Mouse (Mus musculus): Measurements from ENCODE around the gene Isy1.

Isy1 gene

GRCm38 (mm10) chr6:87838551-87839197, at the start of gene Isy1:
Gene Isy1 (minus strand): TSS chr6:87838798.
- DNase-seq (ENCODE audit: low spot score), result peak; percentile 99

GRCm38 (mm10) chr6:87887594-87888233, 49.1 kb upstream of the Isy1 start, which contains the start of gene Copg1:
Gene Copg1 (plus strand): TSS chr6:87887814.
- DNase-seq (ENCODE audit: low spot score), result peak; percentile 100

DNA sequence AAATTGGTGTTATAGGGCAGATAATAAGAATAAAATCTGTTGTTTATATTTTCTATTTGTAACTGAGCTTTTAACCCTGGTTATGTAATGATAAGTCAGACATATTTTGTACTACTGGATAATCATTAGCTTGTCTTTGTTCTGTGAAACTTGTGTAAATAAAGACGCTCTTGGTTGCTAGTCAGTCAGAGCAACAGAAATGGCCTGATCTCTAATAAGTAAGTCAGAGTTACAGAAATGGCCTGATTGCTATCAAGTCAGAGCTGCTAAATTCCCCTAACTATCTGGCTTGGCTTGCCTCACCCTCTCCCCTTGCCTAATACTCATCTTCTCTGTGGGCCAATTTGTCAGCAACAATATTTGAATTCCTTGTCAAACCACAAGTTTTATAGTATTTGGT, 48.1 kb upstream of the Isy1 start:
- DNase-seq (ENCODE audit: low spot score), result no peak

- no peak for DNase-seq (ENCODE audit: low spot score)
These were observed 44.2 kb upstream of the Isy1 start for GRCm38 (mm10) chr6:87882816-87883215.

DNA sequence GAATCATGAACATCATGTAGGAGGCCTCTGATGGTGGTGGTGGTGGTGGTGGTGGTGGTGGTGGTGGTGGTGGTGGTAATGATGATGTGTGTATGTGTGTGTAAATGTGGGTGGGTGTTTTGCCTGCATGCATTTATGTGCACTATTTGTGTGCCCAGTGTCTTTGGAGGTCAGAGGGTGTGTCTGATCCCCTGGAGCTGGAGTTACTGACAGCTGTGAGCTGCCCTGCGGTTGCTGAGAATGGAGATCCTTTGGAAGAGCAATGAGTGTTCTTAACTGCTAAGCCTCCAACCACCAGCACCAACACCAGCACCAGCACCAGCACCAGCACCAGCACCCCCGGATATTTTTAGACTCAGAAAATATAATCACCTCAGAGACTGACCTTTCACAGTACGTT, 43.6 kb upstream of the Isy1 start:
- no peak for DNase-seq (ENCODE audit: low spot score)

DNA sequence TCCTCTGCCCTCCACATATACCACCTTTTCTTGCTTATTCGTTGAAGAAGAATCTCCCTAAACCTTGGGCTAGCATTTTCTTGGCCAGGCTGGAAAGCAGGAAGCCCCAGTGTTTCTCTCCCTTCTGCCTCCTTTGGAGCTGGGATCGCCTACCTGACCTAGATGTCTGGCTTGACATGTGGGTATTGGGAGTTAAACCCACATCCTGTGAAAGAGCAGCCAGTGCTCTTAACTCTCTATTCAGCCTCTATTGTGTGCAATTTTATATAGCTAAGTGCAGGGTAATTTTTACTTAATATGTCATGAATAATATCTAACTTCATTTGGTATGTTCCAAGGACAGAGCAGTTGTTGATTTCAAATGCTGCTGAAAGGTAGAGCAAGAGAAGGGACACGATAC, 41.0 kb upstream of the Isy1 start:
- no peak for DNase-seq (ENCODE audit: low spot score)

DNA sequence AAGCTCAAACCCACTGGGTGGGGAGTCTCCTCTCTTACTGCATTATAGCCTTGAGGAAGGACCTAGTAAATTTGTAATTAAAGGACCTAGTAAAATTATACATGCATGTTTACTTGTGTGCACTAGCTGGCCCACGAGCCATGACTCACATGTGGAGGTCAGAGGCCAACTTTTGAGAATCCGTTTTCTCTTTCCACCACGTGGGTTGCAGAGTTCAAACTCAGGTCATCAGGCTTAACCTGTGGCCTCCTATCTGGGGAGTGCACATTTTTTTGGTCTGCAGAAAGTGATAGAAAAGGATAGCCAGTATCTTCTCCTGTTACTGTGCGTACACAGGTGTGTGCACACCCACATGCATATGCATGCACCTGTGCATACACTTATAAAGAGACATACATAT, 40.4 kb upstream of the Isy1 start:
- DNase-seq (ENCODE audit: low spot score), result no peak

GRCm38 (mm10) chr6:87876068-87876643, 37.6 kb upstream of the Isy1 start:
- DNase-seq (ENCODE audit: low spot score), result no peak

GRCm38 (mm10) chr6:87875562-87875961, 37.0 kb upstream of the Isy1 start:
- no peak for DNase-seq (ENCODE audit: low spot score)

DNA sequence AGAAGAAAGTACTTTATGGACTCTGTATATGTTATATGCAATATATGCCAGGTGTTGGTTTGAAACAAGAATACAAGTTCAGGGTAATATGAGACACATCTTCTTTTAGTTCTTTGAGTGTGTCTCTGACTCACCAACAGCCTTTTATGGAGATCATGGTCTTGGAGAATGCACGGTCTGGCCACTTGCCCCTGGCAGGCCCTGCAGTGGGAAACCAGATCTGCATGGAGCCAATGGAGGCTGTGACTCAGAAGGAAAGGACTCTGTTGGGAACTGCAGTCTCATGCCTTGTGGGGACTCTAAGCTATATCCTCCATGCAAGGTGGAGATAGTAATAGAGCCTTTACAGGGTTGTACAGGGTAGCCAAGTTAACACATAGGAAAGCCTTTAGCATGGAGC, 36.5 kb upstream of the Isy1 start:
- DNase-seq (ENCODE audit: low spot score), result no peak

GRCm38 (mm10) chr6:87873963-87874362, 35.4 kb upstream of the Isy1 start:
- DNase-seq (ENCODE audit: low spot score), result no peak

DNA sequence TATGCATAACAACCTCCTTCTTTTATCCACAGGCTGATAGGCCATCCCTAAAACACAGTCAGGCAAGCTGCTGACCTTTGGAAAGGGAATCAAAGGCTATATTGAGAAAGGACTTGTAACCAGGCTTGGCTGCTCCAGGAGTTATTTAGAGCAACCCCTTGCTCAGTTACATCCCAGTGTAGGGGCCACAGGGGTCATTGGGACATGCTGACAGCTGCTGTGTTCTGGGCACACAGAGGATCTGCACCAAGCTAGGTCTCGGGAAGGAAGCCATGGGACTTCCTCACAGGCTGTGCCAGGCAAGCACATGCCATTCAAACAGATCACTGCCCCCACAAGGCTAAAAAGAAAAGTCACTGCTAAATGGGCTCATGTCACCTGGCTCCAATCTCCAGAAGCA, 34.5 kb upstream of the Isy1 start:
- no peak for DNase-seq (ENCODE audit: low spot score)

GRCm38 (mm10) chr6:87871240-87871639, 32.6 kb upstream of the Isy1 start:
- DNase-seq (ENCODE audit: low spot score), result no peak

GRCm38 (mm10) chr6:87870440-87870839, 31.8 kb upstream of the Isy1 start:
- DNase-seq (ENCODE audit: low spot score), result no peak

DNA sequence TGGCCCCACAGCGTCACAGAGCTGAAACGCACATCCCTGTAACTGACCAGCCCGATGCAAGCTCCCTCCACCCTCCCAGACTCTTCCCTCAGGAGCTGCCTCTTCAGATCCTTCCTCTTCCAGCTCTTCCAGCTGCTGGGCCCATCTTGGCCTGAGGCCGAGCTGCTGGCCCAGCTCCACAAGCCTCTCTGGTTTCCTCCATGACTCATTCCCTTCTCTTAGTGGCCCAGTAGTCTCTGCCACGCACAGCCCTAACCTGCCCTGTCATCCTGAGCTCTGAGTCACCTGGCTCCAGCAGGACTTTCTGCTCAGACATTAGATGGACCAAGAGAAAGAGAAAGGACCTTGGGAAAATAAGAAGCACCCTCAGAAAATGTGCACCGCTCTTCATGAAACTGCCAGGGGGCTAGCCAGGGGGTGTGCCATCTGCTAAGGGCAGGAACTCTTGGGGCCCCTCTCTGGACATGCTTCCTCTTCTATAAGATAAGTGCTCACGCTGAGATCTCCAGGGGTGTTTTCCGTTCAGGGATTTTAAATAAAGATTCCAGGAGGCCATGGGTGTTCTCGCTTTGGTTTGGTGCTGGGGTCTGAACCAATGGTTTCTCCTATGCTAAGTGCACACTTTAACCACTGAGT, 30.4 kb upstream of the Isy1 start:
- DNase-seq (ENCODE audit: low spot score), result no peak

- no peak for DNase-seq (ENCODE audit: low spot score)
These were observed 28.7 kb upstream of the Isy1 start for GRCm38 (mm10) chr6:87867256-87867655.

DNA sequence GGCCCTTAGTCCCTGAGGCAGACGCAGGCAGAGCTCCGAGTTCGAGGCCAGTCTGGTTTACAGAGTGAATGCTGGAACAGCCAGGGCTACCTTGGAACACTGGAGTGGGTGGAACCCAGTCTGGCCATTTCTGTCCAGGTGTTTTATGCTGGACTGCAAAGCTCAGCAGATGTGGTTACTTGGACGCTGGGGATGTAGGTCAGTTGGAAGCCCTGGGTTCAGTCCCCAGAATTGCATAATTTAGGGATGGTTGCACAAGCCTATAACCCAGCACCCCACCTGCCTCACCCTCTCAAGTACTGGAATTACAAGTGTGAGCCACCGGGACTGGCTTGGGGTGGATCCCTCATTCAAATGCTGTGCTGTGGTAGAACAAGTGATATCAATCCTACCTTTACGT, 27.6 kb upstream of the Isy1 start:
- DNase-seq (ENCODE audit: low spot score), result no peak

GRCm38 (mm10) chr6:87857071-87857470, 18.5 kb upstream of the Isy1 start:
- DNase-seq (ENCODE audit: low spot score), result no peak

GRCm38 (mm10) chr6:87853446-87853845, 14.8 kb upstream of the Isy1 start:
- no peak for DNase-seq (ENCODE audit: low spot score)

DNA sequence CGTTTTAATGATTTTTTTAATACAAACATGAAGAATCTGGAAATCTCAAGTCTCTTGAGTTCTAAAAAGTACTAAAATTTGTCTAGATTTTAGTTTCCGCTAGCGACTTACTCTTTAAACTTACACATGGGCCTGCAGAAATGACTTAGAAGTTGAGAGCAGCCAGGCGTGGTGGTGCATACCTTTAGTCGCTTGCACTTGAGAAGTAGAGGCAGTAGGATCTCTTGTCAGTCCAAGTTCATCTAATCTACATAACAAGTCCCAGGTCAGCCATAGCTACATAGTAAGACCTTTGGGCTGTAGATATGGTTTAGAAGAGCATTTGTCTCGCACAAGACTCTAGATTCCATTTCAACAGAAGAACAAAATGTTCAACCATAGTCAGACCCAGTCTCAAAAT, 13.3 kb upstream of the Isy1 start:
- no peak for DNase-seq (ENCODE audit: low spot score)

DNA sequence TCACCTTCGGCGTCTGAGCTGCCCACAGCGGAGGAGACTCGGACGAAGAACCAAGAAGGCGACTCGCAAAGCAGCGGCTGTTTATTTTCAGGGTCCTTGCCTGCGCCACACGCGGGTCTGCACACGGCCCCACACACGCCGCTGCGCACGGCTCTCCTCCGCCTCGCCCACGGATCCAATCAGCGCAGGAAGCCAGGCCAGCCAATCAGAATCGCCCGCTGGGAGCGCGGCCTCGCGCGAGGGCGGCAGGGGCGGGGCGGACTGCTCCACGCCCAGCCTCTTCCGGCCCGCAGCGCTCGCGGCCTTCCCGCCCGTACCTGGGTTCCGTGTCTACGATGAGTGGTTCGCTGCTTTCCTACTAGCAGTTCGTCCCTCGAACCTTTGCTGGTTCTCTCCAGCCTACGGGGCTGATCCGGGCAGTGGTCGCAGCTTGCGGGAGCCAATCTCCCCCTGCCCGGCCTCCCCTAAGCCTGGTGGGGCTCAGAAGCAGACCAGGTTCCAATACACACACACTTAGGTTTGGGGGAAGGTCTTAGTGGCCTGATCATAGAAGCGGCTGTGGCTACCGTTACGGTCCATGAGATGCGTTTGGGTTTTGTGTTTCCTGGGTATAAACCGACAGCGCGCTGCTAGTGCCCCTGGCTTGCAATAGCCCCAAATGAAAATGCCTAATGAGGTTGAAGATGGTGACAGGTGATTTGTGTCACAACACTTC, 12.5 kb upstream of the Isy1 start, which contains the start of gene Cnbp:
Gene Cnbp (minus strand): TSS at position 207 of the 715 bp plus-strand sequence.
- DNase-seq (ENCODE audit: low spot score), result peak; percentile 97

GRCm38 (mm10) chr6:87850155-87850899, 11.7 kb upstream of the Isy1 start:
- DNase-seq (ENCODE audit: low spot score), result no peak

All from T-cell, adult 2 months (primary cell).